Mouse (Mus musculus) megakaryocyte progenitor cell, adult 5-6 weeks (primary cell): Measurements from ENCODE around the gene Atf6b. TPM values are rescaled to one million over a fixed set of nuclear protein-coding genes. Genes with fewer than 3 reads are reported as not detected.

Source experiments
- ATAC-seq: replicated peaks from 2 replicates; pipeline ENCODE4 v1.8.0; 2016; ENCODE audit warnings: mild to moderate bottlenecking, moderate TSS enrichment, inconsistent platforms; ENCODE audit not compliant: poor library complexity
- total RNA-seq, 2 experiments: library from RNA; stranded (forward) in 1 of 2; stranded (reverse) in 1 of 2; fragments of 157-497, 149-512 nt in 1 of 2; fragments of 200-1000 nt in 1 of 2; gene quantifications; 2 replicates each; pipeline versions ENCODE4 v1.2.3 to v1.2.4; 2015 to 2017

Atf6b gene
- total RNA-seq, 2 experiments from 2014 or later = 25.5 to 30.2 TPM

GRCm38 (mm10) chr17:34685120-34686110, 38.5 kb downstream of the Atf6b start:
- peak; percentile 52 for ATAC-seq

DNA sequence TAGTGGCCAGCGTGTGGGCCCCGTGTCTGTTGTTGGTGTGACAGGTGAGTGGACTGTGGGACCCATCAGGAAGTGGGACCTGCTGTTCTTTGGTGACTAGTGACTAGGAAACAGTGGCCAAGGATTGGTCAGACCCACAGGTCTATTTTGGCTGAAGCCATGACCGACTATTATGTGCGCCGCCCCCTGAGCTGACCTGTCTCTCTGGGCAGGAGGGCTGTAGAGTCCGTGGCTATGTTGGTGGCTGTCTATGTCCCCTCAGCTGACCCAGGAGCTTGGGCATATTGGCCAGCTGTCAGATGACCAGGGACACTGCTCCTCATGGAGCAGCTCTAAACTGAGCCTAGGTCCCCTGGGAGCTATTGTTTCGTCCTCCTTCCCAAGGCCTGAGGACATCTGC, 41.9 kb downstream of the Atf6b start:
- no peak for ATAC-seq

- no peak for ATAC-seq
Measured at GRCm38 (mm10) chr17:34690458-34690857, 43.5 kb downstream of the Atf6b start.

DNA sequence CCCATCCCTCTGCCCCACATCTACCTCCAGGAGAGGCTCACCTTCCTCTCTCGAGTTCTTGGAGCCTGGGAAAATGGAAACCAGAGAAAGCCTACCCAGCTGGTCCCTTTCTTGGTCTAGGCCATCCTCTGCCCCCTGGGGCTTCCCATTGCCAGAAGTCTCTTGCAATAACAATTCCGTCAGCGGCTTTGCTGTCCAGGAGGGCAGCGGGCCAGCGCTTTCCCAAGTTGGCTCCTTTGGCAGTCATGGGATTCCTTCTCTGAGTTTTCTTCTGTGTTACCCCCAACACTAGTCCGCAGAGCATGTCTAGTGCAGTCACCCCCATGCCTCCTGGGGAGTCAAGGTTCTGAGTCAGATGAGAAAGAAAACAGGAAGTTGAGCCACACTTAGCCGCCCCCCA, 46.0 kb downstream of the Atf6b start:
- no peak for ATAC-seq

- no peak for ATAC-seq
Measured at GRCm38 (mm10) chr17:34699575-34700408, 52.8 kb downstream of the Atf6b start.

- ATAC-seq = 0 out of 2 replicates have a peak, but pooled peaks have one; percentile 26
Measured at GRCm38 (mm10) chr17:34700671-34701071, 53.7 kb downstream of the Atf6b start.

Other genes starting within 250 kb of the Atf6b start
- 1.7 and 4.5 TPM in 2 replicates for gene BC051142, start 248.3 kb upstream of the Atf6b start, total RNA-seq (2015)
- 1.0 and 2.4 TPM in 2 replicates for gene BC051142, start 248.3 kb upstream of the Atf6b start, total RNA-seq (2017)
- not detected in 2 replicates for gene Btnl4, start 169.8 kb upstream of the Atf6b start, total RNA-seq (2015)
- gene Btnl4, start 169.8 kb upstream of the Atf6b start, total RNA-seq (2017) = not detected in 2 replicates
- gene Btnl6, start 129.8 kb upstream of the Atf6b start, total RNA-seq (2015) = not detected in 2 replicates
- gene Btnl6, start 129.8 kb upstream of the Atf6b start, total RNA-seq (2017) = not detected in 2 replicates
- gene Notch4, start 82.9 kb upstream of the Atf6b start, total RNA-seq (2015) = 0.17 and 0.39 TPM in 2 replicates
- under 0.01 and 0.14 TPM in 2 replicates for gene Notch4, start 82.9 kb upstream of the Atf6b start, total RNA-seq (2017)
- gene Gpsm3, start 57.3 kb upstream of the Atf6b start, total RNA-seq (2015) = 63.4 and 69.0 TPM in 2 replicates
- gene Gpsm3, start 57.3 kb upstream of the Atf6b start, total RNA-seq (2017) = 14.5 and 20.2 TPM in 2 replicates
- 17.0 and 20.6 TPM in 2 replicates for gene Pbx2, start 55.9 kb upstream of the Atf6b start, total RNA-seq (2015)
- gene Pbx2, start 55.9 kb upstream of the Atf6b start, total RNA-seq (2017) = 24.9 and 26.7 TPM in 2 replicates
- gene Ager, start 49.3 kb upstream of the Atf6b start, total RNA-seq (2015) = 1.5 and 2.6 TPM in 2 replicates
- 0.24 and 3.0 TPM in 2 replicates for gene Ager, start 49.3 kb upstream of the Atf6b start, total RNA-seq (2017)
- gene Rnf5, start 43.5 kb upstream of the Atf6b start, total RNA-seq (2015) = 50.6 and 51.6 TPM in 2 replicates
- gene Rnf5, start 43.5 kb upstream of the Atf6b start, total RNA-seq (2017) = 17.7 and 18.5 TPM in 2 replicates
- gene Agpat1, start 42.9 kb upstream of the Atf6b start, total RNA-seq (2015) = 25.7 and 33.6 TPM in 2 replicates
- 20.2 and 24.9 TPM in 2 replicates for gene Agpat1, start 42.9 kb upstream of the Atf6b start, total RNA-seq (2017)
- gene Egfl8, start 31.2 kb upstream of the Atf6b start, total RNA-seq (2015) = 0.47 and 1.1 TPM in 2 replicates
- gene Egfl8, start 31.2 kb upstream of the Atf6b start, total RNA-seq (2017) = 0.92 and 2.2 TPM in 2 replicates
- 26.5 and 33.5 TPM in 2 replicates for gene Ppt2, start 18.6 kb upstream of the Atf6b start, total RNA-seq (2015)
- 15.3 and 19.7 TPM in 2 replicates for gene Ppt2, start 18.6 kb upstream of the Atf6b start, total RNA-seq (2017)
- gene Prrt1, start 17.6 kb upstream of the Atf6b start, total RNA-seq (2015) = 0.17 and 0.34 TPM in 2 replicates
- gene Prrt1, start 17.6 kb upstream of the Atf6b start, total RNA-seq (2017) = not detected in 2 replicates
- gene Fkbpl, start 2.4 kb upstream of the Atf6b start, total RNA-seq (2015) = 3.8 and 4.1 TPM in 2 replicates
- gene Fkbpl, start 2.4 kb upstream of the Atf6b start, total RNA-seq (2017) = 17.7 and 40.0 TPM in 2 replicates
- not detected in 2 replicates for gene Tnxb, start 23.4 kb downstream of the Atf6b start, total RNA-seq (2015)
- not detected in 2 replicates for gene Tnxb, start 23.4 kb downstream of the Atf6b start, total RNA-seq (2017)
- 0.12 and 0.27 TPM in 2 replicates for gene C4b, start 96.7 kb downstream of the Atf6b start, total RNA-seq (2015)
- gene C4b, start 96.7 kb downstream of the Atf6b start, total RNA-seq (2017) = 0.03 and 0.12 TPM in 2 replicates
- not detected in 2 replicates for gene Cyp21a1, start 157.4 kb downstream of the Atf6b start, total RNA-seq (2015)
- not detected in 2 replicates for gene Cyp21a1, start 157.4 kb downstream of the Atf6b start, total RNA-seq (2017)
- gene Stk19, start 189.8 kb downstream of the Atf6b start, total RNA-seq (2015) = 19.6 and 27.3 TPM in 2 replicates
- gene Stk19, start 189.8 kb downstream of the Atf6b start, total RNA-seq (2017) = 17.0 and 31.8 TPM in 2 replicates
- gene Dxo, start 189.9 kb downstream of the Atf6b start, total RNA-seq (2015) = 20.2 and 33.2 TPM in 2 replicates
- gene Dxo, start 189.9 kb downstream of the Atf6b start, total RNA-seq (2017) = 18.8 and 28.9 TPM in 2 replicates
- gene Skiv2l, start 203.1 kb downstream of the Atf6b start, total RNA-seq (2015) = 10.2 and 12.8 TPM in 2 replicates
- gene Skiv2l, start 203.1 kb downstream of the Atf6b start, total RNA-seq (2017) = 31.2 and 35.7 TPM in 2 replicates
- gene Nelfe, start 203.2 kb downstream of the Atf6b start, total RNA-seq (2015) = 65.8 and 70.7 TPM in 2 replicates
- 39.9 and 40.8 TPM in 2 replicates for gene Nelfe, start 203.2 kb downstream of the Atf6b start, total RNA-seq (2017)
- gene Cfb, start 215.4 kb downstream of the Atf6b start, total RNA-seq (2015) = not detected in 2 replicates
- gene Cfb, start 215.4 kb downstream of the Atf6b start, total RNA-seq (2017) = not detected in 2 replicates
- 7.7 and 9.9 TPM in 2 replicates for gene Zbtb12, start 232.3 kb downstream of the Atf6b start, total RNA-seq (2015)
- gene Zbtb12, start 232.3 kb downstream of the Atf6b start, total RNA-seq (2017) = 13.6 and 15.1 TPM in 2 replicates
- gene Gm20547, start 234.9 kb downstream of the Atf6b start, total RNA-seq (2015) = not detected in 2 replicates
- gene Gm20547, start 234.9 kb downstream of the Atf6b start, total RNA-seq (2017) = not detected in 2 replicates